Mouse (Mus musculus): ENCODE measurements at regions not wholly inside any gene's neighbourhood (a gene's known extent, or its start where the extent isn't known, plus 50 kb on each side); places are given as distances from the start of the nearest gene placed in this dataset.
A peak's percentile ranks its signal among the peaks of the same experiment; 100 is the strongest.

DNA sequence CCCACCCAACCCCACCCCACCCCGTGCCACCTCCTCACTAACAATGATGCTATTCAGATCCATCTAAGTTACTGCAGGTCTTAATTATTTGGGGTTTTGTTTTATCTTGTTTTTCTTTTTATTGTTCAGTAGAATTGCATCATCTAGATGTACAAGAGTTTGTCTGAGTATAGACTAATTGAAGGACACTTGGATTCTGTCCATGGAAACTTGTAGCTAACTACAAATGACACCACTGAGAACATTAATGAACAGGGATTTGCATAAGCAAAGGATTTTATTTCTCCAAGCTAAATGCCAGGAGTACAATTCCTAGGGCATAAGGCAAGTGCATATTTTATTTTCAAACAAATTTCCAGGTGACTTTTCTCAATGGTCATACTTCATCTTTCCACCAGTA lies 318.4 kb upstream of the Slc7a11 start:
- DNase-seq = no peak

DNA sequence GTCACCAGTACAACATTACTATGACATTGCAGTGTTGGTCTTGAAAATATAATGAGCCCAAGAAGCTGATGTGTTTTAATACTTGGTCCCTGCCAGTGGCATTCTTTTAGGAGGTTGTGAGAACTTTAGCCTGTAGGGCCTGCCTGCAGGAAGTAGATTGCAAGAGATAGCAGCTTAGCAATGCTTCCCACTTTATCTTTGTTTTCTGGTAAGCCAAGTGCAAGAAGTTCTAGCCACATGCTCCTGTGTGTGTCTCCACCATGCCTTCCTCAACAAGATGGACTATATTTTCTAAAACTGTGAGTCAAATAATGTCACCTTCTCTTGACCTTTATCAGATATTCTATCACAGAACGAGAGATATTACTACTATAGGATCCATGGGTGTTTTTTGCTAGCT lies 314.7 kb upstream of the Slc7a11 start:
- no peak for DNase-seq

DNA sequence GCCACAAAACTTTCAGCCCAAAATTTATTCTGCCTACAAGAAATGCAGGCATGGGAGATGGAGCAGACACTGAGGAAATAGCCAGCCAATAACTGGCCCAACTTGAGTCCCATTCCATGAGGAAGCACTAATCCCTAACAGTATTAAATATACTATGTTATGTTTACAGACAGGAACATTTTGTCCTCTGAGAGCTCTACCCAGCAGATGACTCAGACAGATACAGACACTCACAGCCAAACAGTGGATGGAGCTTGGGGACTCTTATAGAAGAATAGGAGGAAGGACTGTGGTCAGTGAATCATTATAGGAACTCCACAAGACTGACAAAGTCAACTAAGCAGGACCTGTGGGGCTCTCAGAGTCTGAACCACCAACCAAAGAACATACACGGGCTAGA lies 293.8 kb upstream of the Slc7a11 start:
- no peak for DNase-seq

DNA sequence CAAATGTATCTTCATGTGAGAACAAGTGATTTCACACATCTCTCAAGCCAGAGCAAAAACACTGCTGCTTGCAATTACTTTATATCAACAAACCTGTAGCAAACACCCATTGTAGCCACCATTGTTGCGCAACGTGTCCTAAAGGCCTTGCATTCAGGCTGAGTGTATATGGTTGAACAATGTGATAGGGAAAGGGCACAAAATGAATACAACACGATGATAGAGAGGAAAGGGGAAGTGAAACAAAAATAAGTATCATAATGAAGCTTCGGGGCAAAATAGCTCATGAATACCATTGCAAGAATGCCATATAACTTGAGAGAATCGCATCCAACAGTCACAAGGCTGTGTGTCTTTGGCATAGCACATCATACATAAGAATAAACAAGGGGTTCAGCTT lies 275.6 kb upstream of the Slc7a11 start:
- no peak for DNase-seq

DNA sequence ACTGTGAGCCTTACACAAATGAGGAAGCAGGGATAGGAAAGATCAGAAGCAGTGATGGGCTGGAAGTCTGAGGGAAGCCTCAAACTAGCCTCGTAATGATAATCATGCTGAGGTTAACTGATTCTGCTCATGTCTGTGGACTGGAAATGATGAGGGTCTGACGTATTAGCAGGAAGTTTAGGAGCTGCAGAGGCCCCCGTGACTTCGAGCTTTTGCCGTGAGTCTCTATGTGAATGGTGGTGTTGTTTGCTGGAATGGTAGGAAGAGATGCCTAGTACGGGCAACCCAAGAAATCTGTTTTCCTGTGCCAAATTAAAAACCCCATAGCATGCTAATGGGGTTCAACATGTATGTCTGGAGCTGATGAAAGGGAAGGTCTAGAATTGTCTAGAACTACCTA lies 270.0 kb upstream of the Slc7a11 start:
- no peak for DNase-seq

DNA sequence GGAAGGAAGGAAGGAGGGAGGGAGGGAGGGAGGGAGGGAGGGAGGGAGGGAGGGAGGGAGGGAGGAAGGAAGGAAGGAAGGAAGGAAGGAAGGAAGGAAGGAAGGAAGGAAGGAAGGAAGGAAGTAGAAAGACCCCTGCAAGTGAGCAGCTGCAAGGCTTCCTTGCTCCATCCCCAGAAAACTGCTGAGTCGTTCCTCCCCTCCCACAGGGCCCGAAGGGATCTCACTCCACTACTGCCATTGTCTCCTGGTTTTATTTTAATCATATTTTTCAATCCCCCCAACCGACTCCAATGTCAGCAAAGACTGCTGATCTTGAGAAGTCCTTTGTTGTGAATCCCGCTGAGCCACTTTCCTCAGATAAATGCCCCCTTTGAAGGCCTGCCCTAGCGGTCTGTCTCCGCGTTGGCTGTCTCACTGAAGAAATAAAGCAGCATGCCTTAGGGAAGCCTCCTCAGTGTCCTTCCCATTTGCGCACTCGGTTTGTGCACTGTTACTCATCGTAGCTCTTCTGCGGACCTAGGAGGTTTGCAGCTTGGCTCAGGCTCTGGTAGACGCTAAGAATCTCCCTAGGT lies 266.1 kb upstream of the Slc7a11 start:
- no peak for DNase-seq

DNA sequence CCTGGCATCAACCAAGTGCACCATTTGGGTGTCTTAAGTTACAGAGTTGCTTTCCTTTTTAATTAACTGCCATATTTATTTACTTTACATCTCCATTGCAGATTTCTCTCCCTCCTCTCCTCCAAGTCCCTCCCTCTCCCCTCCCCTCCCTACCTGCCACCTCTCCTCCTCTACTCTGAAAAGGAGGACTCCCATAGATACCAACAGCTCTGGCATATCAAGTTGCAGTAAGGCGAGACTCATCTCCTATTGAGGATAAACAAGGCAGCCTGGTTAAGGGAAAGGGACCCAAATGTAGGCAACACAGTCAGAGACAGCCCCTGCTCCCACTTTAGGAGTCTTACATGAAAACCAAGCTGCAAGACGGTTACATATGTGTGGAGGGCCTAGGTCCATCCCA lies 263.3 kb upstream of the Slc7a11 start:
- DNase-seq = no peak

DNA sequence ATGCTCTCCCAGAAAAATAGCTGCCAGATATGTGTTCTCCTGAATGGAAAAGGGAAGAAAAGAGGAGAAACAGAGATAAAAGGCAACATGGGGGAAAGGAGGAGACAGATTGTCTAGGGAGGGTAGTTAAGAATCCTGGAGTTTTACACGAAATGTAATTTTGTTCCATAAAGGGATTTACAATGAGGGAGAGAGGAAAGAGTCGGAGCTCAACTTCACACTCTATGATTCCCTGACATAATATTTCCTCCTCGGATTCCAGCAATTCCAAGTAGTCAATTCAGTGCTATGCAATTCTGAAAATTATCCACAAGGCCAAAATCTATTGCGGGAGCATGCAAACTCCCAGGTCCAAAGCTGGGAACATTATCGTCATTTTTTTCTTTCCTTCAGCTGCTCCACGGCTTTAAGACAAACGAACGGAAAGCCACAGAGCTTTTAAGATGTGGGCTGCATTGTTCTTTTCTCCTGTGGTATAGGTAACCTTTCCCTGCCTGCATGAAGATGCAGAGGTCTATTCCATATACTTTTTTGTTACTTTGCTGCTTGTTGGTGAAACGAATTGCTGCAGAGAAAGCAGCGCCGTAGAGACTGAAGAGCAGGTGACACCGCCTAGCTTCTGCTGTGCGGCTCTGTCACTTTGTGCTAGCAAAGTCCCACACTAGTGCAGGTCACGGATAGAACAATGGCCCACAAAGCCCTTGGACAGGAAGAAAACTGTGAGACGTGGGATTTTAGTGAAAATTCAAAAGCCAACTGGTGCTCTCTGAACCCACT lies 251.7 kb upstream of the Slc7a11 start:
- DNase-seq = peak; percentile 43

DNA sequence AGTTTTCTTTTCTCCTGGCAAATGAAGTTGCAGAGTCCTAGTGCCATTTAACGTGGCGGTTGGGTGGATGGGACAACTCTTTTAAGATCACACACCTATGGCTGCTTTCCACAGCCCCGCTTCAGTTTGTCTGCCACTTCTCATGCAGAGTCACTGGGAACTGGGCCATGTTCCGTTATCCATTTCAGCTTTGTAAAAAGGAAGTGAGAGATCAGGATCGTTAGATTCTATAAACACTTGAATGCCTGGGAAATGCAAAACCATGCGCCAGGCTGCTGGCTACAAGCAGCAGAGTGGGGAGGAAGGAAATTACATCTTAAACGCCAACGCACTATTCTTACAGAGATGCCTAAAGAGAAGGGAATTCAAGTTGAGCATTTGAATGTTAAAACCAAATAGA lies 251.1 kb upstream of the Slc7a11 start:
- no peak for DNase-seq

DNA sequence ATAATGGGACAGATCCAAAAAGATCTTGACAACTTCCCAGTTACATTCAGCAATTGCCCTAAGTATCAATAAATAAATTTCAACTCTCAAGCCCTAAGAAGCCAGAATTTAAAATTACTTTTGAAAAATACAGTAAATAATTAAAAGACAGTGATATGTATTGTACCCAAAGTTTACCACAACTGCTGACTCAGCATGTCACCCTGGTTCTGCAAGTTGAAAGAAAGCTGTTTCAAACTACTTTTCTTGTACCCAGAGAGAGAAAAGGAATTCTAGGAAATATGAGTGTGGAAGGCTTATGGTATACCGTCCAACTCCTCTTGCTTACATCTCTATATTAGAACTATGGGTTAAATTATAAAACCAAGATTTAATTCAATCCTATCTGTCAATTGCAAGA lies 248.9 kb upstream of the Slc7a11 start:
- no peak for DNase-seq

DNA sequence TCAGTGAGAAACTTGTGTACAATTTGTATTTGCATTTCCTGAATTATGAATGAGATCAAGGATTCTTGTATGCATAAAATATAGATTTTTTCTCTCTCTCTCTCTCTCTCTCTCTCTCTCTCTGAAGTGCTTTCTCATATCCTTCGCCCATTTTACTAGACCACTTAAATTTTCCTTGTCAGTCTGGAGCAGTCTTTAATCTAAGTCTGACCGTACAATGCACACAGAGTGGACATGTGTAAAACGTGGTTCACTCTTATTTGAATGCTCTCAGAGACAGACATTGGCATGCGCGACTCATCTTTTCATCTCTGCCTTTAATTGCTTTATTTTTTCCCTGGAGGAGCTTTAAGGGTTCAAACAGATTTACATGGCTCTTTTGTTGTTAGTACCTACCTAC lies 247.3 kb upstream of the Slc7a11 start:
- DNase-seq = no peak

DNA sequence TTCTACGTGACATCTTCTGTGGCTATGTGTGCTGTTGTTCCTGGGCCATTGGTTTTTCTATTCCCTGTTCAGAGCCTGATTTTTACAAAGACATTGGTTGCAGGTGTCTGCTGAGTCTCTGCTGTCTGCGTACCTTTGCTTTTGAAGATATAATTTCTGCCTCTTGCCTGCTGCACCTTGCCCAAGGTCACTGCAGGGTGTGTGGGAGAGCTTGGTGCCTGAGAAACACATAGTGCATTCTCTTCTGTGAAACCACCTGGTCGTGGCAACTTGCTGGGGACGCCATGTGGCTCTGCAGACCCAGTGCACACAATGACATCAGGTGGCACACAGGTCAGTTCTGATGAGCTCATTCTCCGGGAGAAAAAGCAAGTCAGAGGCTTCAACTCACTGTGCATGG lies 246.0 kb upstream of the Slc7a11 start:
- DNase-seq = peak; percentile 56

DNA sequence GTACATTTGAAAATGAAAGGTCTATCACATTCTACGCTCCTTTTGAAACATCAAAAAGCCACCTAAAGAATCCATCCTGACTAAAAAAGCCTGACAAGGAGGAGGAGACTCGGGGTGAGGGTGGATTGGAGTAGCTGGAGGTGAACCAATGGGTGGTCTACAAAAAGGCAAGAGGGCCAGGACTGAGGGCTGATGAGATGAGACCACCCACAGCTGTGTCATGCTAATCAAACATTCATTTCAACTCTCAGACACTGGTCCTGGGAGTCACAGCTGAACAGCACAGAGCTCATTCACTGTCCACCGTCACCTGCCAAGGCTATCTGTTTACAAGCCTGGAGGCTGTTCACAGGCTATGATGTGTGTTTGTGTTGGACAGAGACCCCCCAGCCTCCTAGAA lies 244.3 kb upstream of the Slc7a11 start:
- peak; percentile 38 for DNase-seq

DNA sequence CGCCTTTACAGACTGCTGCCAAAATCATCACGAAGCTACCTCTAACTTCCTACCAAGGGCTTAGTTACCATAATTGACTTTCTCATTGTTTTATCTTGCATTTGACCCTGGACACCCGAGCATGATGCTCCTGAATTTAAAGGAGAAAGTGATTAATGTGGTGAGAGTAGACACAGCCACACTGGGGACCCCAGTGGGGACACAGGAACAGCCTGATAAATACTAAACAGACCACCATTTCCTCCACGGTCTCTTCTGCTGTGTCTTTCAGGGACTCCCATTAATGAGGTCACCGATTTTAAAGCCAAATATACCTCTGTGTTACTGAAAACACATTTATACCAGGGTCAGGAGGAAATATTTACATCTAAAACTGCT lies 235.2 kb upstream of the Slc7a11 start:
- DNase-seq = no peak

DNA sequence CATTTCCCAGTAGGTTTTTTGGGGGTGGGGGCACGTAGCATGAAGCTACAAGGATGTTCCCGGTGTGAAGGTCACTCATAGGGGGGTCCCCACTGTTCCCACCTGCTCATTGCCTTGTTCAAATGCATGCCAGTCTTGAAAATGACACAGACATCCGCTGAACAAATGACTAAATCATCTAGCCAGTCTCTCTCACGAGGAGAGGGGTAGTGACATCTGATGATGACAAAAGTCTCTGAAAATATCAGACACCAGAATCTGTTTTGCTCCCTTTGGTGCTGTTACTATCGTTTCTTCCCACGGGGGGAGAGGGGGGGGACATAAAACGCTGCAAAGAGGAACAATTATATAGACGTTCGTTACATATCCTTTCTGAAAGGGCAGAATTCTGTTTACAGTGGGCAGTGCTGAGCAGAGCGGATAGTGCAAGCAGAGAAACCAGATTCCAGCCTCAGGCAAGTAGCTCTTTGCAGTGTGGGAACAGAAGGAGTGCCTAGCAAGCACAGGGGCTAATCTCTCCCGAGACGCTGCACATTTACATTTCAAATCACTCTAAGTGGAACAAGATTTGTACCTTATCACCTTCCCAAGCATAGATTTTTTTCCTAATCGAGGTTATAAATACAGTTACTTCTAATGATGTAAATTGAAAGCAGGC lies 234.7 kb upstream of the Slc7a11 start:
- no peak for DNase-seq

DNA sequence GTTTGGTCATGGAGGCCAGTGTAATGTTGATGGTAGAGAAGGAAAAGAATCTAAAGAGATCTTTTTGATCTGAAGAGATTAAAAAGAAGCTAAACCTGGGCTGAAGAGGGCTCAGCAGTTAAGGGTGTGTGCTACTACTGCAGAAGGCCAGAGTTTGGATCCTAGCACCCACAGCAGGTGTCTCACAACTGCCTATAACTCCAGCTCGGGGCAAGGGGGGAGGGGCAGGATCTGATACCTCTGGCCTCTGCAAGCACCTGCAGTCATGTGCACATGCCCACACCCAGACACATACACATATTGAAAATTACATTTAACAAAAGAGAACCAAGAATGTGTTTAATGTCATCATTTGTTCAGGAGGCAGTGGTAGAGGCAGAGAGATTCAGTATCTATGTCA lies 232.4 kb upstream of the Slc7a11 start:
- DNase-seq = peak; percentile 94

DNA sequence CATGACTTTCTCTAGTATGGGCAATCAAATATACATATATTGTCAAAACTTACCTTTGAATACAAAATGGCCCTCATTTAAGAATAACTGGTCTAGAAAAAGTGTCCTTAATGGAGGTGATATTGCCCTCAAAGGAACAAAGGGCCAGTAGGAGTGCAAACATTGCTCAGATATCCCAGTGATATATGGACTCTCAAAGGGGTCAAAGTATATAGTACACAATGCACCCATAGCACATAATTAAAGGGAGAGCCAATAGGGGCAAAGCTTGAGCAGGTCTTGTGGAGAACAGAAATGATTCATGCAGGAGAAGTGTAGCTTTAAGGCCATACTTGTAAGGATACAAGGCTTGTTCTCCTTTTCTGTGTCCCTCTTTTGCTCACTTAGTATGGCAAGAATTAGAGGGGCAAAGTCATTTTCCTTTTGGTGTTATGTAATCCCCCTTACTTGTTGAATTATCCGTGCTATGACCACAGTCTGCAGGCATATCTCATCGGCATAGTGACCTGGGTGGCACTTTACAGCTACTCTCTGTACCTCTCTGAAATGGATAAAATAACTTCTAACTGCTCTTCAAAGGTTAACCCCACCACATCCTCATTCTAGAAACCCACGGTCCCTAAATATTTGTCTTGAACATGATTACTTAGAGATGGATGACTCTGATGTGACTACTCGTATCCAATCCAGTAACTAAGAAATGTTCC lies 231.6 kb upstream of the Slc7a11 start:
- no peak for DNase-seq

DNA sequence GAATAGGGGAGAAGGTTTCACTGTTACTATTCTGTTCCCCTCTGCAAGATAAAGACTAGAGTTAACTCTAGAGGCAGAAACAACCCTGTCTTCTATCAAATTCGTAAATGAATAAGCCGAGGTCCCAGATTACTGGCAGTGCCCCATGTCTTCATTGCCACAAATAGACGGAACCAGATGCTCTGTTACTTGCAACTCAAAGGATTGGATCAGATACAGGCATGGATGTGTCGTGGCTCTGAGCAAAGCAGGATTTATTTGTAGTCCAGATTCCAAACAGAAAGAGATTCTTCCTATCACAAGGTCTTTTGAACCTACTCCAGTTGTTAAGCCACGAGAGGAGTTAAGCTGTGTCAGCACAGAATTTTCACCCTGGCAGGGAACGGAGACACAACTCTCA lies 221.9 kb upstream of the Slc7a11 start:
- no peak for DNase-seq

DNA sequence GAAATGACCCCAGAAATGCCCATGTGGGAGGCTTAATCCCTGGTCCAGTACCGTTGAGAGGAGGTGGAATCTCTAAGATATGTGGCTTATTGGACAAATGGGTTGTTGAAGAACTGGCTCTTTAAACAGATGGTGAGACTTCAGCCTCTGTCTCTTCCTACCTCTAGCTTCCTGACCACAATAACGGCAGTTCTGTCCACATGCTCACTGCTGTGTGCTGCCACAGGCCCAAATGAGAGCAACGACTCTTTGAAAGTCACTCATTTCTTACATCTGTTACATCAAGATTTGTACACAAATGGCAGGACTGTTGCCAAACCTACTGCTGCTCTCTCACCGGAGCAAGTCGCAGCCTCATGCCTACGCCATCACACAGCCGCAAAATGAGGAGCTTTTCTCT lies 217.6 kb upstream of the Slc7a11 start:
- peak; percentile 48 for DNase-seq

DNA sequence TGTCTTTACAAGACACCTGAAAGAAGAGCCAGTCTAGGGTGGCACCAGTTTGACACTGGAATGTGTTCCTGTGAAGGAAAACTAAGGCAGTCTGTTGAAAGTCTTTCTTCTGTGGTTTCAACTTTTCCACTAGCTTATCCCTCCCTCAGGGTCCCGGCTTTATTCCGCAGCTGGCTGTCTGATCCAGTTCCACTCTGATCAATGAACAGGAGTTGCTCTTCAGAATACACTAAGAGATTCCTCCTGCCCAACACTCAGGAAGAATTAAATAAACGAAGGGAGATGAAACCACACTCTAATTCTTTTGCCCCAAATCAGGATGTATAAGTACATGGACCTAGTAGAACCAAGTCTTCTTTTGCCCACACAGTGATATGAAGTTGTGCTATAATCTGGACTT lies 217.2 kb upstream of the Slc7a11 start:
- no peak for DNase-seq

DNA sequence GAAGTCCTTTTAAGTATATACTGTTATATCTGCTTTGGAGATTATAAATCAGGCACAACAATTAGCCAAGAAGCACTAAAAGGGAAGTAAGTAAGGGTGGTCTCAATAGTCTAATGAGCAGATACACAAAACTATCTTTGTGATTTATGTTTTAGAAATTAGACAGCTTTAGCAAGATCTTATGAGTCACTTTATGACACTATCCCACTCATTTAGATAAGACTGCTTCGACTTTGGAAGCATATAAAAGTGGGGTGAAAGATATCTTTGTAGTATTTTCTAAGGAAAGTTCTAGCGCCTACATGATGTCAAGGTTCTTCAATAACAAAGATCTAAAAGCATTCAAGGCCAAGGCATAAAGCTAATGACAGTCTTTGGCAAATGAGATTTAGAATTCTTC lies 214.5 kb upstream of the Slc7a11 start:
- no peak for DNase-seq

DNA sequence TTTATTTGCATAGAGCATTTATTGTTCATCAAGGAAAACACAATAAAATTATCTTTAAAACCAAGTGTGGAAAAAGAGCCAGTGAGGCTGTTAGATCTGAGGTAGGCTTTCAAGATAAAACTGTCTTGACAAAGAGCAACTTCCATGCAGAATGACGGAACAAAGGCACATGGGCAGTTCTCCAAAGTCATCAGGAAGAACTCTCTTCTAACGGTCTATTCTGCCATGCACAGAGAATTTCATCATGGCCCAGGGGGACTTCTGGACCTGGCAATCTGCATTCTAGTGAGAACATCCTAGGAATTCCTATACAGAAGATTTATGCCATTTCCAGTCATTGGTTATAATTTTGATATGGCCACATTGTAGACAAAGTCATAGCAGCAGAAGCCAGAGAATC lies 211.0 kb upstream of the Slc7a11 start:
- DNase-seq = no peak

DNA sequence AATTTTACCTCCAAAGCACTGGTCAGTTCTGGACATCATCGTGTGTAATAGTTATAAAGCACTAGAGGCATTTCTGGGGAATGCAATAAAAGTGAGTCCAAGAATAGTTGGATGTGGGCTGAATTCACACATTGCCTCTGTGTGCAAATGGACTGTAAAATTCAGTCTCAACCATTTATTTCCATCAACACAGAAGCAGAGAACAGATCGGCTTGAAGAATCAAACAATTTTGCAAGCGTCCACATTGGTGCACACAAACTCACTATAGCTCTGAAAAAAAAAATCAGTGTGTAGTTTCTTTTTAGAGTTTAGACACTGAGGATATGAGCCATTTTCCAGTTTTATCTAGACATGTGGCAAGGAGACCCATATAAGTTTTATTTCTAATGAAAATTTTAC lies 208.9 kb upstream of the Slc7a11 start:
- no peak for DNase-seq

DNA sequence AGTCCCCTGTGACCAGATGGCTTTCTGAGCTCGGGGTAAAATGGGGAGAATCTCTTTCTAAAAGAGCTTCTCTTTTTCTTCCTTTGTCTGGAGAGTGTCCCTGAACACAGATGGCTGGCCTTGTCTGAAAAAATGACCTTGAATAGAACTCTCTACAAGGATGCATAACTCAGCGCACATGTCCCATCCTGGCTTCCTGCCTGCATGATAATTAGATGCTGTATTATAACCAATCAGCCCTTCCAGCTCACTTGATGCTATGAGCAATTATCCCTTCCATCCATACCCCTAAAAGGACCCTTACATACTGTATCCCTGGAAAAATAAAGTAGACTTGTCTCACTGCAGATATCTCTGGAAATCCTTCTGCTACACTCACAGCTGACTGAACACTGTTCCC lies 199.7 kb upstream of the Slc7a11 start:
- DNase-seq = no peak
